Mouse (Mus musculus) midbrain, embryonic 15.5 days (tissue): ENCODE measurements at regions not wholly inside any gene's neighbourhood (a gene's known extent, or its start where the extent isn't known, plus 50 kb on each side); places are given as distances from the start of the nearest gene placed in this dataset.

Experiments
- ATAC-seq: fragments of 200-750 bp; cut with Nextera tagmentation; replicated peaks from 2 replicates; pipeline ENCODE4 v1.8.0; 2017; ENCODE audit warnings: moderate TSS enrichment
- H3K27ac ChIP-seq: fragments of 300-500 bp; sonication (generic); 2 replicates; pipeline ENCODE4 v1.5.1; 2015; ENCODE audit warnings: mild to moderate bottlenecking, inconsistent platforms
- H3K27me3 ChIP-seq: fragments of 300-500 bp; sonication (generic); replicated peaks from 2 replicates; pipeline ENCODE4 v1.6.1; 2015; ENCODE audit warnings: inconsistent platforms
- H3K36me3 ChIP-seq: fragments of 300-500 bp; sonication (generic); replicated peaks from 2 replicates; pipeline ENCODE4 v1.6.1; 2015; ENCODE audit warnings: inconsistent platforms
- H3K4me1 ChIP-seq: fragments of 300-500 bp; sonication (generic); 2 replicates; pipeline ENCODE4 v1.6.1; 2015; ENCODE audit warnings: inconsistent platforms
- H3K4me2 ChIP-seq: fragments of 300-500 bp; sonication (generic); 2 replicates; pipeline ENCODE4 v1.6.1; 2015; ENCODE audit warnings: inconsistent platforms, mild to moderate bottlenecking, moderate library complexity
- H3K4me3 ChIP-seq: fragments of 300-500 bp; sonication (generic); 2 replicates; pipeline ENCODE4 v1.5.1; 2015; ENCODE audit warnings: mild to moderate bottlenecking, inconsistent platforms
- H3K9ac ChIP-seq: fragments of 300-500 bp; sonication (generic); 2 replicates; pipeline ENCODE4 v1.6.1; 2015; ENCODE audit warnings: mild to moderate bottlenecking, inconsistent platforms
- H3K9me3 ChIP-seq: fragments of 300-500 bp; sonication (generic); 2 replicates; pipeline ENCODE4 v1.6.1; 2016; ENCODE audit warnings: inconsistent platforms
- WGBS: fragments of 180-500 bp; shearing (Covaris S2); methylation state at CpG from one replicate; pipeline ENCODE4 v1.1.7; 2015; ENCODE audit warnings: mixed read lengths; 5-methylcytosine and 5-hydroxymethylcytosine counted together

DNA sequence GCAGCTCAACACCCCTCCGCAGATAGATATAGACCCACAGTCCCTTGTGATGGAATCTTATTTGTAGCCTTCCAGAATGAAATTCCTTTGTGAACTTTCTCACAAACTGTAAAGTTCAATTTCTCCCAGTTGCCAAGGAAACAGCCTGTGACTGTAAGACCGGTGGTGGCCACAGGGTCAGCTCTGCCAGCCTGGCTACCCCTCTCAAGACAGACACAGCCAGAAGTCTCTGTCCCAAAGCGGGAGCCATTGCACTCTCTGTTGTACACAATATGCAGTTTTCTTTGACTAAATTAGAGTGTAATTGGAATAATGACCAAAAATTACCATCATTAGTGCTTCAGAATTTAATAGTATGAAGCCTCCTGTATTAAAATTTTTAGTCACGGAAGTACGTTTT is 568.8 kb downstream of the 1190002N15Rik start:
- no peaks in the 10 kb centered on the region for H3K27me3 ChIP-seq
- H3K4me3 ChIP-seq: no peak overlapping the region
- 70% methylated on average over 5 of the region's 5 CpGs for WGBS
- 0 out of 2 replicates have a peak, but pooled peaks cover 4% of the 10 kb centered on the region for H3K4me1 ChIP-seq
- no peak overlapping the region for H3K9ac ChIP-seq
- H3K27ac ChIP-seq: no peak overlapping the region
- 0 out of 2 replicates have a peak, but pooled peaks have one; percentile 54 for ATAC-seq
- H3K36me3 ChIP-seq: no peaks in the 10 kb centered on the region
- H3K4me2 ChIP-seq: no peak overlapping the region
- no peaks in the 10 kb centered on the region for H3K9me3 ChIP-seq

DNA sequence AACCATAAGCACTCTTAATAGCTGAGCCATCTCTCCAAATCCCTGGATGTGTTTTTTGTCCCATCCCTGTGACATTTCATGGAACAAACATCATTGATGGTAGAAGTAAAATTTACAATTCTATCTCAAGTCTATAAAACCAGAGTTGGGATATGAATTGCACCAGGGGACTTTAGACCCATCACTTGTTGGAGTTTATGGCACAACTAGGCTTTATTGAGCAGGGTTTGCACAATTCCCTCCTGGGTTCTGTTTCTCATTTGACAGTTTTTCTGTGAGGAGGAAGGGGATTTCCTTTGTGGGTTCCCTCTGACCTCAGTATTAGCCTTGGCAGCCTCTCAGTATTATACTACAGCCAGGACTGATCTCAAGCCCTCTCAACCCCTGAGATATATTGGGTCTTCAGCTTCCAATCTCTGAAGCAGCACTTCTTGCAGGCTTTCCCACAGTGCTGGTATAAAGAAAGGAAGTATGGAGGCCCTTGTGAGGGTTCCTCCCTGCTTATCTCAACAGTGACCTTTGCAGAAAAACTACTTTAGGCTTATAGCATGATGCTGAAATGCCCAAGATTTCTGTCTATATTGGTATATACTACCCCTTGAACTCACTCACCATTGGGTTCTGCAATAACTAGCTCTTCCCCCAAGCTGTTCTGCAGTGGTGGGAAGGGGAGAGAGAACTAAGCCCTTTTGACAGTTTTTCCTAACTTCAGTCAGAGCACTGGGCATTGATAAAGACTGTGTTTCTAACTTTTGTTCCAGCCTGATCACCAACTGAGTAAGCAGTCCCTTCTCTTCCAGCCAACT is 582.4 kb downstream of the 1190002N15Rik start:
- H3K27me3 ChIP-seq: no peaks in the 10 kb centered on the region
- H3K4me1 ChIP-seq: no peaks in the 10 kb centered on the region
- H3K9me3 ChIP-seq: no peaks in the 10 kb centered on the region
- no peak overlapping the region for H3K4me2 ChIP-seq
- H3K36me3 ChIP-seq: no peaks in the 10 kb centered on the region
- H3K9ac ChIP-seq: no peak overlapping the region
- H3K27ac ChIP-seq: no peak overlapping the region
- H3K4me3 ChIP-seq: no peak overlapping the region
- no peak for ATAC-seq

DNA sequence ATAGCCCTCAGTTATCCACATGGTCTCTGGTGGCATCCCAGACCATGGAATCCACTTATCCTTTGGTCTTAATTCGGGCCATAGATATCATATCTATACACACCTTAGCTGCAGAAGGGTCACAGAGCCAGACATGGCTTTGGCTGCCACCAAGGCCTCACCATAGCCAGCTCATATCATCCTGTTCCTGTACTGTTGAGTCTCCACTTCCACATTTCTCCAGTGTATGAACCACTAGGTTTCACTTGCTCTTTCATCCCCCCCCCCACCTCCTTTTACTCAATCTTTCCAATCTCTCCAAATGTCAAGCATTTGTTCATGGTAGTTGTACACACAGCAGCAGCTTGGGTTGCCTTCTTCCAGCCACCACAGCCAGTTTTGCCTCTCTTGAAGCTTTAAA is 589.2 kb downstream of the 1190002N15Rik start:
- WGBS: 64% methylated on average over 1 of the region's 1 CpGs
- Histone ChIP-seq H3K27ac (no peak overlapping the region), H3K36me3 (no peaks in the 10 kb centered on the region), H3K4me2 (no peak overlapping the region), H3K9me3 (no peaks in the 10 kb centered on the region), H3K4me3 (no peak overlapping the region), H3K27me3 (no peaks in the 10 kb centered on the region), H3K4me1 (no peaks in the 10 kb centered on the region), H3K9ac (no peak overlapping the region)
- ATAC-seq: no peak

DNA sequence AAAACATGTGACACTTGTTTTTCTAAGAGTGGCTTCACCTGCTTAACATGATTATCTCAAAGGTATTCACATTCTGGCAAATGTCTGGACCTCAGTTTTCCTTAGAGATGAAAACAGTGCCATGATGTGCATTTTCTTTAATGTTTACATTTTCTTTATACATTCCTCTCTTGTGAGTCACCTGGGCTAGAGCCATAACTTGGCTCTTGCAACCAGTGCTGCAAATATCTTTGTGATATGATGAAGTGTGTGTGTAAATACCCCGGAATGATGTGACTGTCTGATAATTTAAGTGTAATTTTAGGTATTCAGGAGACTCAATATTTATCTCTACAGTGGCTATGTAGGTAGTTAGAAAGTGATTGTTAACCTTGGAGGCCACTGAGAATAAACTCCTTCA is 590.8 kb downstream of the 1190002N15Rik start:
- H3K27me3 ChIP-seq: no peaks in the 10 kb centered on the region
- 92% methylated on average over 1 of the region's 1 CpGs for WGBS
- no peak for ATAC-seq

DNA sequence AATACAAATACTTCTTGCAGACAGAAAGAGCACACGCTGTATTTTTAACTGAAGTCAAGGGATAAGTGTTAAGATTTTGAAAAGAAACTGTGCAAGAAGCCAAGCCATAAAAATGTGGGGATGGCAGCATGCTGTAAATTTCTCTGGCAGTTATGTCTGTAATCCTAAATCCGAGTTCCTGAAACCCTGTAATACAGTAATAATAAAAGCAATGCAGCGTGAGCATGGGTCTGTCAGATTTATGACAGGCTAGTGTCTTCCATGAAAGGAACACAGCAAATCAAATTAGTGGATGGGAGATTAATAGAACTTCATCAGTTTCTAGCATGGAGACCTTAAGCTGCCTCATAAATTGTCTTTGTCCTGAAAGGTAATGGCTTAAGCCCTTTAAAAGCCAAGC is 597.7 kb downstream of the 1190002N15Rik start:
- ATAC-seq: no peak
- H3K27ac ChIP-seq: no peak overlapping the region
- no peaks in the 10 kb centered on the region for H3K27me3 ChIP-seq
- H3K4me1 ChIP-seq: no peaks in the 10 kb centered on the region
- no peaks in the 10 kb centered on the region for H3K9me3 ChIP-seq
- H3K4me2 ChIP-seq: no peak overlapping the region
- no peak overlapping the region for H3K9ac ChIP-seq
- 77% methylated on average over 3 of the region's 3 CpGs for WGBS
- no peaks in the 10 kb centered on the region for H3K36me3 ChIP-seq
- no peak overlapping the region for H3K4me3 ChIP-seq

More for the DNA sequence above, 590.8 kb downstream of the 1190002N15Rik start:
- H3K9ac ChIP-seq: no peak overlapping the region
- H3K4me3 ChIP-seq: no peak overlapping the region
- H3K4me1 ChIP-seq: no peaks in the 10 kb centered on the region
- H3K4me2 ChIP-seq: no peak overlapping the region
- no peaks in the 10 kb centered on the region for H3K36me3 ChIP-seq
- H3K27ac ChIP-seq: no peak overlapping the region
- no peaks in the 10 kb centered on the region for H3K9me3 ChIP-seq

DNA sequence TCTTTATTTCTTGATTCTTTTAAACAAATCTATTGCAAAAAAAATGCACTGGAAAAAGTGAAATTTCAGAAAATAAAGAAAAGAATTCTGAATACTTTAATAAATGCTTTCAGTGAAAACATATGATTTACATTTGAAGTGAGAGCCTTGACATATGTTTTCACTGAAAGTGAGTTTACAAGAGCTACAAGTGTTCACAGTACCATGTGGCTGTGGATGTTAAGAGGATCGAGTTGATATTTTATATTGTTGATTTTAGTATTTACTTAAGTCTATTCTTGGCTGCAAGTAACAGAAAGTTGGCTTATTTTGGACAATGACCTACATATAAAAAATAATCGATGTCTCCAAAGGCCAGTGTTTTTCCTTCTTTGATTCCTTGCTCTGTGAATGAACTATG is 607.2 kb downstream of the 1190002N15Rik start:
- no peaks in the 10 kb centered on the region for H3K36me3 ChIP-seq
- no peak overlapping the region for H3K4me2 ChIP-seq
- no peaks in the 10 kb centered on the region for H3K9me3 ChIP-seq
- no peak for ATAC-seq
- H3K9ac ChIP-seq: no peak overlapping the region
- 87% methylated on average over 2 of the region's 2 CpGs for WGBS
- H3K27me3 ChIP-seq: no peaks in the 10 kb centered on the region
- H3K4me1 ChIP-seq: no peaks in the 10 kb centered on the region
- H3K27ac ChIP-seq: no peak overlapping the region
- H3K4me3 ChIP-seq: no peak overlapping the region

DNA sequence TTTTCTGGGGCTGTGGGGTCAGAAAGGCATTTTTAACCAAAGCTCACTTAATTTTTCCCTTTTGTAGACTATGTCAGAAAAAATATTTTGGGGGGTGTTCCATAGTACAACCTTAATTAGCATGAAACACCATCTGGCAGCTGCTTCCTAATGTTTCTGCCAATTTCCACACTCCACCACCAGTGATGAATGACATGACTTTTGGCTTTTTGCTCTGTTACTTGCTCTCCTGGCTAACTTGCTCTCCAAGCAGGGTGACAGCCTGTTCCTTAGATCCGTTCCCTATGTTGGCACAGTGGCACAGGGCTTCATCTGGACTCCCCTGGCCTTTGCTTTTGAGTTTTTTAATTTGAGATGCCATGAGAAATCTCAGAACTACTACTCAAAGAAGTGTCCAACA is 648.6 kb downstream of the 1190002N15Rik start:
- Histone ChIP-seq H3K9me3 (no peaks in the 10 kb centered on the region), H3K4me3 (no peak overlapping the region), H3K4me2 (no peak overlapping the region), H3K4me1 (no peaks in the 10 kb centered on the region), H3K9ac (no peak overlapping the region), H3K36me3 (no peaks in the 10 kb centered on the region), H3K27me3 (no peaks in the 10 kb centered on the region), H3K27ac (no peak overlapping the region)
- WGBS: 83% methylated on average over 1 of the region's 1 CpGs
- no peak for ATAC-seq

DNA sequence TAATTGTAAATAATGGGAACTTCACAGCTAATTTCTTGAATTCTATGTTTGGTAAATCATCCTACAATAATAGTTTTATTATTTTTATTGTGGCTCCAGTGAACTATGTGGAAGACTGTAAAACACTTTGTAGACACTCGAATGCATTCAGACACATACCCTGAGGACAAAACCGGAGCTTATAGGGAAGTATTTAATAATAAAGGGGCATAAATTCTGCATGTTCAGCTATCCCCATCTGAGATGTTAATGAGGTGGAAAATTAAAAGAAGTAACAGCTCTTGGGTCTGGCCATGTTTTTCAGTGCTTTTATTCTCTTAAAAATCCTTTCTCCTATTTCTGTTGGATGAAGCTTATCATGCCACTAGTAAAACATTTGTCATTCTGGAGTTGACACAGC is 657.8 kb downstream of the 1190002N15Rik start:
- WGBS: 51% methylated on average over 2 of the region's 2 CpGs
- Histone ChIP-seq H3K27me3 (no peaks in the 10 kb centered on the region), H3K4me3 (no peak overlapping the region), H3K27ac (no peak overlapping the region), H3K9me3 (no peaks in the 10 kb centered on the region), H3K4me2 (no peak overlapping the region), H3K36me3 (no peaks in the 10 kb centered on the region), H3K9ac (no peak overlapping the region), H3K4me1 (no peaks in the 10 kb centered on the region)
- ATAC-seq: no peak

DNA sequence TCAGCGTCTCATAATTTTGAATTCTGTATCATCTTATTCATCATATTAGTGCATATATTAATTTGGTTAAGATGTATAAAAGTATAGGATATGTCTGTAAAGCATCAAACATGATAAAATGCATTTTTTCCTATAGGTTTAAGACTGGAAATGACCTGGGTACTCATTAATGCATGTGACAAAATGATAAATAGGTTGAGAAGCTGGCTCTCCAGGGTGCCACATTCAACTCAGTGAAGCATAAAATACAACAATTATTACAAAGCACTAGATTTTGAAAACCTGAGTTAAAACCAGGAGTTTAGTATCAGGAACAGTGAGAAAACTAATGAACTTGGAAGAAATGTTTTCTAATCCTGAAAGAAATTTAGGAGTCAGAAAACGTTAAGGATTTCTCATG is 658.3 kb downstream of the 1190002N15Rik start:
- H3K4me1 ChIP-seq: no peaks in the 10 kb centered on the region
- no peaks in the 10 kb centered on the region for H3K27me3 ChIP-seq
- H3K4me2 ChIP-seq: no peak overlapping the region
- no peak for ATAC-seq
- no peak overlapping the region for H3K9ac ChIP-seq
- H3K36me3 ChIP-seq: no peaks in the 10 kb centered on the region
- no peak overlapping the region for H3K4me3 ChIP-seq
- H3K9me3 ChIP-seq: no peaks in the 10 kb centered on the region
- no peak overlapping the region for H3K27ac ChIP-seq
- 57% methylated on average over 2 of the region's 2 CpGs for WGBS

DNA sequence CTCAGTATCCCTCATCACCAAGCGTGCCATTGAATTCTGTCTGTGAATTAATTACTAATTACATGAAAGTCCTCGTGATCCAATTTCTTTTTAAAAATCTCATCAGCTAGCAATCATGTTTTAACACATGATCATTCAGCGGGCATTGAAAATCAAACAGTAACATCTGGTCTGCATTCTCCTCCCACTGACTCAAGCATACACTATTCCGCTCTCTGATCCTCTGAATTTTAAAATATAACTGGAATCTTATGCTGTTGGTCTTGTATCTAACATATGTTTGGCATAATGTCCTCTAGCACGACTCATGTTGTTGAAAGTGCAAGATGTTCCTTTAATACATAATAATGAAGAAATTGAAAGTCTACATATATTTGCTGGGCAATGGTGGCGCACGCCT is 667.1 kb downstream of the 1190002N15Rik start:
- no peaks in the 10 kb centered on the region for H3K4me1 ChIP-seq
- H3K4me3 ChIP-seq: no peak overlapping the region
- no peak for ATAC-seq
- H3K27me3 ChIP-seq: no peaks in the 10 kb centered on the region
- 78% methylated on average over 7 of the region's 7 CpGs for WGBS
- no peaks in the 10 kb centered on the region for H3K36me3 ChIP-seq
- no peak overlapping the region for H3K27ac ChIP-seq
- no peak overlapping the region for H3K4me2 ChIP-seq
- H3K9me3 ChIP-seq: no peaks in the 10 kb centered on the region
- H3K9ac ChIP-seq: no peak overlapping the region

DNA sequence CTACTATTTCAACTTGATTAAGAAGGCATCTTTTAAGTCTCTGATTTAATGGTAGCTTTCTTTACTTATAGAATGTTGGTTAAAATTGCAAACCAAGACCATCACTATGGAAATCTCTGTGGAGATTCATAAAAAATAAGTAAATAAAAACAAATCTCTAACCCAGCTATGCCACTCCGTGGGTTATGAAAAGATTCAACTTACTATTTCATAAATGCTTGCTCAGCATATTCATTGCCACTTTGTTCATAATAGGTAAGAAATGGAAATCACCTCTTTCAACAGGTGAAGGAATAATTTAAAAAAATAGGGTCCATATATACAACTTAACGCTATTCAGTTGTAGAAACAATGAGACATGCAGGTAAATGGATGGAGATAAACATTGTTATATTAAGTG is 679.9 kb downstream of the 1190002N15Rik start:
- Histone ChIP-seq H3K9me3 (no peaks in the 10 kb centered on the region), H3K4me1 (no peaks in the 10 kb centered on the region), H3K36me3 (no peaks in the 10 kb centered on the region), H3K27me3 (no peaks in the 10 kb centered on the region), H3K4me3 (no peak overlapping the region), H3K27ac (no peak overlapping the region), H3K4me2 (no peak overlapping the region), H3K9ac (no peak overlapping the region)
- 76% methylated on average over 2 of the region's 2 CpGs for WGBS
- no peak for ATAC-seq

DNA sequence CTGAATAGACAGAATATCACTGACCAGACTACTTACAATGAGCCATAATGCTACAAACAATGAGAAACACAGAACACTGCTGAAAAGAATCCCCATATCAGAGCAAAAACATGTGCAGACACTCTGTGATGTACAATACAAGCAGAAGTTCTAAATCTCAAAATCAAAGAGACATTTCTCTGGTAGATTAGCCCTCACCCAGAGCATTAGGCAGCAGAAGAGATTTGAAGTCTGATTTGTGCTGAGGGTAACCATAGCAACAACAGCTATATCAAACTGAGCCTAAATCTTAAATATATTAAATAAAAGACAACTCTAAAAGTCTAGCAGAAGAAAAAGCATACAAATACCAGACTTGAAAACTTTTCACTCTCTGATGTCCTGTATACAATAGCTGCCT is 691.5 kb downstream of the 1190002N15Rik start:
- no peak overlapping the region for H3K4me2 ChIP-seq
- H3K9ac ChIP-seq: no peak overlapping the region
- no peaks in the 10 kb centered on the region for H3K4me1 ChIP-seq
- H3K27ac ChIP-seq: no peak overlapping the region
- no peaks in the 10 kb centered on the region for H3K36me3 ChIP-seq
- H3K27me3 ChIP-seq: no peaks in the 10 kb centered on the region
- no peak overlapping the region for H3K4me3 ChIP-seq
- no peaks in the 10 kb centered on the region for H3K9me3 ChIP-seq
- peak; percentile 75; the same call in 1 of the 2 replicates for ATAC-seq

DNA sequence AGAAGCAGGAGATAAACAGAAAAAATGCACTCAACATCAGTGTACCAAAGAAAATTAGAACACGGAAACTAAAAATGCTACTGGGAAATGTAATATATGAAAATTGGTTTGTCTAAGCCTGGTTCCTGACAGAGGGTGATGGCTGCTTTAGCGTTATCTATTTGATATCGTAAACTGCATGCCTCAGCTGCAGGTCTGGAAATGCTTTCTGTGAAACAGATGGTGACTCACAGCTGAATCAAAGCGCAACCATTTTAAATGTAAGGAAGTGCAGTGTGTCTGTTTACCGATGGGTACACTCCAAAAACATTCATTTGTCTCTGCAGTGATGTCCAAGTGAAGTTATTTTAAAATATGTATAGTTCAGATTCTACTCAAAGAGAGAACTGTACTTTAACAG is 694.0 kb downstream of the 1190002N15Rik start:
- WGBS: 83% methylated on average over 5 of the region's 5 CpGs
- Histone ChIP-seq H3K27ac (no peak overlapping the region), H3K4me2 (no peak overlapping the region), H3K9ac (no peak overlapping the region), H3K4me1 (no peaks in the 10 kb centered on the region), H3K36me3 (no peaks in the 10 kb centered on the region), H3K4me3 (no peak overlapping the region), H3K27me3 (no peaks in the 10 kb centered on the region), H3K9me3 (no peaks in the 10 kb centered on the region)
- no peak for ATAC-seq
